Mouse (Mus musculus) lung, embryonic 16.5 days (tissue): Measurements from ENCODE around the gene Cmtm2a. TPM values are rescaled to one million over a fixed set of nuclear protein-coding genes. Genes with fewer than 3 reads are reported as not detected.
"Not testable (repeated sequence)": the region's sequence is repeated elsewhere in the genome, so short reads cannot be mapped to it uniquely, and the experiment has no call there.

Source experiments
- ATAC-seq: fragments of 200-750 bp; cut with Nextera tagmentation; 2 replicates; pipeline ENCODE4 v1.8.0; 2017; ENCODE audit warnings: low read depth, mild to moderate bottlenecking, moderate library complexity
- H3K27ac ChIP-seq: fragments of 300-500 bp; sonication (generic); 2 replicates; pipeline ENCODE4 v1.5.1; 2014; ENCODE audit warnings: mild to moderate bottlenecking, control low read depth, low read length
- H3K27me3 ChIP-seq: fragments of 300-500 bp; sonication (generic); 2 replicates; pipeline ENCODE4 v1.6.1; 2014; ENCODE audit warnings: low read depth, low read length, mixed read lengths; ENCODE audit not compliant: control insufficient read depth, insufficient read depth
- H3K36me3 ChIP-seq: fragments of 300-500 bp; sonication (generic); 2 replicates; pipeline ENCODE4 v1.6.1; 2014; ENCODE audit warnings: low read length; ENCODE audit not compliant: control insufficient read depth, insufficient read depth
- H3K4me1 ChIP-seq: fragments of 300-500 bp; sonication (generic); replicated peaks from 2 replicates; pipeline ENCODE4 v1.6.1; 2014; ENCODE audit warnings: low read length, mixed read lengths; ENCODE audit not compliant: control insufficient read depth, insufficient read depth
- H3K4me2 ChIP-seq: fragments of 300-500 bp; sonication (generic); 2 replicates; pipeline ENCODE4 v1.6.1; 2014; ENCODE audit warnings: low read depth, low read length, control low read depth
- H3K4me3 ChIP-seq: fragments of 300-500 bp; sonication (generic); 2 replicates; pipeline ENCODE4 v1.5.1; 2014; ENCODE audit warnings: mild to moderate bottlenecking, low read length, control low read depth
- H3K9ac ChIP-seq: fragments of 300-500 bp; sonication (generic); 2 replicates; pipeline ENCODE4 v1.6.1; 2014; ENCODE audit warnings: low read length, control low read depth
- H3K9me3 ChIP-seq: fragments of 300-500 bp; sonication (generic); 2 replicates; pipeline ENCODE4 v1.6.1; 2016; ENCODE audit warnings: low read length; ENCODE audit not compliant: control insufficient read depth
- WGBS: fragments of 180-500 bp; shearing (Covaris S2); extraction: QIAGEN DNeasy Blood & Tissue Kit; methylation state at CpG from one replicate; pipeline ENCODE4 v1.1.7; 2014; 5-methylcytosine and 5-hydroxymethylcytosine counted together
- polyA plus RNA-seq: library from polyadenylated mRNA; unstranded; fragments of >200 nt; fragmentation: Nextera tagmentation; extraction: Ambion mirVana; gene quantifications from 2 replicates; pipeline ENCODE4 v1.2.1, GENCODE M21; 2015

The Cmtm2a gene
- polyA plus RNA-seq, 1 experiment from 2014 or later = not detected

- H3K4me1 ChIP-seq = no peaks in the 10 kb centered on the region
- no peaks in the 10 kb centered on the region for H3K9me3 ChIP-seq
- ATAC-seq = no peak
- no peaks in the 10 kb centered on the region for H3K36me3 ChIP-seq
- no peak overlapping the region for H3K4me3 ChIP-seq
- H3K27ac ChIP-seq = no peak overlapping the region
- H3K9ac ChIP-seq = no peak overlapping the region
- no peaks in the 10 kb centered on the region for H3K27me3 ChIP-seq
- WGBS = 87% methylated on average over 11 of the region's 11 CpGs
- no peak overlapping the region for H3K4me2 ChIP-seq
These were observed 12.0 kb upstream of the Cmtm2a start for GRCm38 (mm10) chr8:104304962-104305361.

GRCm38 (mm10) chr8:104302536-104302935, 9.6 kb upstream of the Cmtm2a start:
- H3K4me1 ChIP-seq, H3K36me3 ChIP-seq, H3K9me3 ChIP-seq, H3K27ac ChIP-seq, H3K27me3 ChIP-seq, H3K4me2 ChIP-seq, ATAC-seq, H3K4me3 ChIP-seq, H3K9ac ChIP-seq: not testable (repeated sequence)
- WGBS = 93% methylated on average over 4 of the region's 4 CpGs

- H3K27ac ChIP-seq, H3K4me2 ChIP-seq, ATAC-seq, H3K9ac ChIP-seq, H3K4me1 ChIP-seq, H3K9me3 ChIP-seq, H3K4me3 ChIP-seq, H3K27me3 ChIP-seq, H3K36me3 ChIP-seq: not testable (repeated sequence)
- 17% methylated on average over 3 of the region's 3 CpGs for WGBS
These were observed 8.6 kb upstream of the Cmtm2a start for GRCm38 (mm10) chr8:104301577-104301976.

GRCm38 (mm10) chr8:104294396-104294795, 1.4 kb upstream of the Cmtm2a start:
- no peak overlapping the region for H3K4me2 ChIP-seq
- no peaks in the 10 kb centered on the region for H3K4me1 ChIP-seq
- H3K4me3 ChIP-seq = no peak overlapping the region
- no peaks in the 10 kb centered on the region for H3K9me3 ChIP-seq
- H3K9ac ChIP-seq = no peak overlapping the region
- H3K27me3 ChIP-seq = no peaks in the 10 kb centered on the region
- H3K36me3 ChIP-seq = no peaks in the 10 kb centered on the region
- H3K27ac ChIP-seq = no peak overlapping the region
- ATAC-seq = no peak
- WGBS = 89% methylated on average over 1 of the region's 1 CpGs

GRCm38 (mm10) chr8:104268937-104269440, 24.0 kb downstream of the Cmtm2a start:
- 82% methylated on average over 6 of the region's 6 CpGs for WGBS
- H3K27ac ChIP-seq = no peak overlapping the region
- H3K4me1 ChIP-seq = no peaks in the 10 kb centered on the region
- H3K4me3 ChIP-seq = no peak overlapping the region
- ATAC-seq = no peak
- no peaks in the 10 kb centered on the region for H3K9me3 ChIP-seq
- no peaks in the 10 kb centered on the region for H3K36me3 ChIP-seq
- H3K4me2 ChIP-seq = no peak overlapping the region
- H3K27me3 ChIP-seq = no peaks in the 10 kb centered on the region
- H3K9ac ChIP-seq = no peak overlapping the region

- H3K9me3 ChIP-seq = no peaks in the 10 kb centered on the region
- no peak overlapping the region for H3K4me2 ChIP-seq
- no peak overlapping the region for H3K27ac ChIP-seq
- no peaks in the 10 kb centered on the region for H3K27me3 ChIP-seq
- no peaks in the 10 kb centered on the region for H3K36me3 ChIP-seq
- H3K9ac ChIP-seq = no peak overlapping the region
- no peaks in the 10 kb centered on the region for H3K4me1 ChIP-seq
- ATAC-seq = no peak
- no peak overlapping the region for H3K4me3 ChIP-seq
These were observed 24.6 kb downstream of the Cmtm2a start for GRCm38 (mm10) chr8:104268368-104268767.

GRCm38 (mm10) chr8:104264271-104264935, 28.6 kb downstream of the Cmtm2a start:
- H3K27me3 ChIP-seq, H3K4me3 ChIP-seq, H3K36me3 ChIP-seq, H3K4me1 ChIP-seq, ATAC-seq, H3K9me3 ChIP-seq, H3K4me2 ChIP-seq, H3K27ac ChIP-seq, H3K9ac ChIP-seq: not testable (repeated sequence)
- 95% methylated on average over 22 of the region's 22 CpGs for WGBS

GRCm38 (mm10) chr8:104261802-104262201, 31.2 kb downstream of the Cmtm2a start:
- not testable (repeated sequence) for H3K27ac ChIP-seq, H3K27me3 ChIP-seq, H3K4me2 ChIP-seq, H3K4me3 ChIP-seq, H3K4me1 ChIP-seq, H3K9me3 ChIP-seq, H3K9ac ChIP-seq, ATAC-seq
- 92% methylated on average over 5 of the region's 5 CpGs for WGBS
- peaks cover 17% of the 10 kb centered on the region for H3K36me3 ChIP-seq

GRCm38 (mm10) chr8:104253016-104253415, 40.0 kb downstream of the Cmtm2a start:
- no peak for ATAC-seq
- Histone ChIP-seq H3K9me3 (no peaks in the 10 kb centered on the region), H3K4me3 (no peak overlapping the region), H3K27me3 (no peaks in the 10 kb centered on the region), H3K27ac (no peak overlapping the region), H3K4me2 (no peak overlapping the region), H3K4me1 (peaks cover 6% of the 10 kb centered on the region), H3K36me3 (peaks cover 3% of the 10 kb centered on the region), H3K9ac (no peak overlapping the region)
- WGBS = 78% methylated on average over 3 of the region's 3 CpGs
